Mouse (Mus musculus) lung, embryonic 16.5 days (tissue): ENCODE results near the gene Nif3l1. TPM values are rescaled to one million over a fixed set of nuclear protein-coding genes. Genes with fewer than 3 reads are reported as not detected.

Source experiments
- ATAC-seq: fragments of 200-750 bp; cut with Nextera tagmentation; 2 replicates; pipeline ENCODE4 v1.8.0; 2017; ENCODE audit warnings: low read depth, mild to moderate bottlenecking, moderate library complexity
- H3K27ac ChIP-seq: fragments of 300-500 bp; sonication (generic); 2 replicates; pipeline ENCODE4 v1.5.1; 2014; ENCODE audit warnings: mild to moderate bottlenecking, control low read depth, low read length
- H3K27me3 ChIP-seq: fragments of 300-500 bp; sonication (generic); 2 replicates; pipeline ENCODE4 v1.6.1; 2014; ENCODE audit warnings: low read depth, low read length, mixed read lengths; ENCODE audit not compliant: control insufficient read depth, insufficient read depth
- H3K36me3 ChIP-seq: fragments of 300-500 bp; sonication (generic); 2 replicates; pipeline ENCODE4 v1.6.1; 2014; ENCODE audit warnings: low read length; ENCODE audit not compliant: control insufficient read depth, insufficient read depth
- H3K4me1 ChIP-seq: fragments of 300-500 bp; sonication (generic); replicated peaks from 2 replicates; pipeline ENCODE4 v1.6.1; 2014; ENCODE audit warnings: low read length, mixed read lengths; ENCODE audit not compliant: control insufficient read depth, insufficient read depth
- H3K4me2 ChIP-seq: fragments of 300-500 bp; sonication (generic); 2 replicates; pipeline ENCODE4 v1.6.1; 2014; ENCODE audit warnings: low read depth, low read length, control low read depth
- H3K4me3 ChIP-seq: fragments of 300-500 bp; sonication (generic); 2 replicates; pipeline ENCODE4 v1.5.1; 2014; ENCODE audit warnings: mild to moderate bottlenecking, low read length, control low read depth
- H3K9ac ChIP-seq: fragments of 300-500 bp; sonication (generic); 2 replicates; pipeline ENCODE4 v1.6.1; 2014; ENCODE audit warnings: low read length, control low read depth
- H3K9me3 ChIP-seq: fragments of 300-500 bp; sonication (generic); 2 replicates; pipeline ENCODE4 v1.6.1; 2016; ENCODE audit warnings: low read length; ENCODE audit not compliant: control insufficient read depth
- WGBS: fragments of 180-500 bp; shearing (Covaris S2); extraction: QIAGEN DNeasy Blood & Tissue Kit; methylation state at CpG from one replicate; pipeline ENCODE4 v1.1.7; 2014; 5-methylcytosine and 5-hydroxymethylcytosine counted together
- polyA plus RNA-seq: library from polyadenylated mRNA; unstranded; fragments of >200 nt; fragmentation: Nextera tagmentation; extraction: Ambion mirVana; gene quantifications from 2 replicates; pipeline ENCODE4 v1.2.1, GENCODE M21; 2015

The Nif3l1 gene
- polyA plus RNA-seq, 1 experiment from 2014 or later, result 37.4 TPM

DNA sequence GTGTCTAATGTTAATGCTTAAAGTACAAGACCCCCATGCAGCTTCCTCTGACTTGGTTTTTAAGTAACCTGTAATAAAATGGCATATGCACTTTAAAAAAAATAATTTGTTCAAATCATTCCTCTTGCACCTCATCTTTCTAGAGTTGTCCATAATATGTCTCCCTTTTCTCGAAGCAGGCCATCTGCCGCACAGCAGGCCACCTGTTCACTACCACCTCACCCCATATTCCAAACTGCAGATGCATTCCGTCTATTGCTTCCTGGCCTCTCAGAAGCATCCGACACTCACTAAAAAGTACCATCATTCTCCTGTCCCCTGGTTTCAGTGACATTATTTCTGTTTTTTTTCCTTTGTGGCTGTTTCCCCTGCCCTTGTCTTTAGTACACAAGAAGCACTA is 20.6 kb downstream of the Nif3l1 start:
- WGBS, result 86% methylated on average over 4 of the region's 4 CpGs
- Histone ChIP-seq H3K9me3 (no peaks in the 10 kb centered on the region), H3K27ac (no peak overlapping the region), H3K4me1 (no peaks in the 10 kb centered on the region), H3K4me3 (no peak overlapping the region), H3K27me3 (no peaks in the 10 kb centered on the region), H3K4me2 (no peak overlapping the region), H3K36me3 (peaks cover 31% of the 10 kb centered on the region), H3K9ac (no peak overlapping the region)
- ATAC-seq, result no peak

- 93% methylated on average over 8 of the region's 8 CpGs for WGBS
- no peaks in the 10 kb centered on the region for H3K27me3 ChIP-seq
- H3K4me1 ChIP-seq, result no peaks in the 10 kb centered on the region
- no peak overlapping the region for H3K27ac ChIP-seq
- no peak for ATAC-seq
- no peaks in the 10 kb centered on the region for H3K9me3 ChIP-seq
- no peak overlapping the region for H3K4me2 ChIP-seq
- peaks cover 37% of the 10 kb centered on the region for H3K36me3 ChIP-seq
- no peak overlapping the region for H3K4me3 ChIP-seq
- no peak overlapping the region for H3K9ac ChIP-seq
These were observed 30.7 kb downstream of the Nif3l1 start for GRCm38 (mm10) chr1:58475662-58476061.

DNA sequence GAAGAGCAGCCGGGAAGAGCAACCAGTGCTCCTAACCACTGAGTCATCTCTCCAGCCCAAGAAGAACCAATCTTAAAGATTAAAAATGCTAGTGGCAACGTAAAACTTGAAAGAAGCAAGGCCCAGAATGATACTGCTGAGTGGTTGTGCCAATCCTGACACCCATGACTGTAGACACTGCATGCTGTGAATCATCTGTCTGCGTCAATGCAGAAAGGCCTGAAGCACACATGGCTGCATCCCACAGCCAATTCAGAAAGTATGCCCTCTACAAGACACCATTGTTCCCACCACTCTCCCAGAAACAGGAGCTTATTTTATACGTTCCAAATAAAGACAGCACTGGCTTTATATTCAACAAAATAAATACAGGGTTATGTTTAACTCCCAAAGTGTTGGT is 37.7 kb downstream of the Nif3l1 start:
- H3K4me1 ChIP-seq, result no peaks in the 10 kb centered on the region
- WGBS, result 92% methylated on average over 4 of the region's 4 CpGs
- H3K4me3 ChIP-seq, result no peak overlapping the region
- H3K9me3 ChIP-seq, result no peaks in the 10 kb centered on the region
- H3K27ac ChIP-seq, result no peak overlapping the region
- H3K4me2 ChIP-seq, result no peak overlapping the region
- peaks cover 20% of the 10 kb centered on the region for H3K36me3 ChIP-seq
- H3K9ac ChIP-seq, result no peak overlapping the region
- H3K27me3 ChIP-seq, result no peaks in the 10 kb centered on the region
- ATAC-seq, result no peak

GRCm38 (mm10) chr1:58495603-58496002 is 50.7 kb downstream of the Nif3l1 start:
- Histone ChIP-seq H3K27ac (no peak overlapping the region), H3K4me2 (no peak overlapping the region), H3K27me3 (no peaks in the 10 kb centered on the region), H3K9me3 (no peaks in the 10 kb centered on the region), H3K36me3 (peaks cover 32% of the 10 kb centered on the region), H3K9ac (no peak overlapping the region), H3K4me3 (no peak overlapping the region), H3K4me1 (no peaks in the 10 kb centered on the region)
- 86% methylated on average over 6 of the region's 6 CpGs for WGBS
- ATAC-seq, result no peak

- H3K9me3 ChIP-seq, result no peaks in the 10 kb centered on the region
- no peak overlapping the region for H3K9ac ChIP-seq
- no peak overlapping the region for H3K27ac ChIP-seq
- no peak overlapping the region for H3K4me2 ChIP-seq
- H3K27me3 ChIP-seq, result no peaks in the 10 kb centered on the region
- WGBS, result 88% methylated on average over 4 of the region's 4 CpGs
- H3K36me3 ChIP-seq, result peaks cover 23% of the 10 kb centered on the region
- no peak overlapping the region for H3K4me3 ChIP-seq
- no peak for ATAC-seq
- H3K4me1 ChIP-seq, result no peaks in the 10 kb centered on the region
These were observed 52.7 kb downstream of the Nif3l1 start for GRCm38 (mm10) chr1:58497678-58498077.

- H3K4me1 ChIP-seq, result peaks cover 5% of the 10 kb centered on the region
- H3K27ac ChIP-seq, result no peak overlapping the region
- no peak overlapping the region for H3K9ac ChIP-seq
- no peaks in the 10 kb centered on the region for H3K27me3 ChIP-seq
- H3K9me3 ChIP-seq, result no peaks in the 10 kb centered on the region
- 92% methylated on average over 1 of the region's 1 CpGs for whole genome bisulfite sequencing
- H3K36me3 ChIP-seq, result peaks cover 21% of the 10 kb centered on the region
- H3K4me3 ChIP-seq, result no peak overlapping the region
- ATAC-seq, result no peak
- H3K4me2 ChIP-seq, result no peak overlapping the region
These were observed 53.8 kb downstream of the Nif3l1 start for GRCm38 (mm10) chr1:58498758-58499157.

DNA sequence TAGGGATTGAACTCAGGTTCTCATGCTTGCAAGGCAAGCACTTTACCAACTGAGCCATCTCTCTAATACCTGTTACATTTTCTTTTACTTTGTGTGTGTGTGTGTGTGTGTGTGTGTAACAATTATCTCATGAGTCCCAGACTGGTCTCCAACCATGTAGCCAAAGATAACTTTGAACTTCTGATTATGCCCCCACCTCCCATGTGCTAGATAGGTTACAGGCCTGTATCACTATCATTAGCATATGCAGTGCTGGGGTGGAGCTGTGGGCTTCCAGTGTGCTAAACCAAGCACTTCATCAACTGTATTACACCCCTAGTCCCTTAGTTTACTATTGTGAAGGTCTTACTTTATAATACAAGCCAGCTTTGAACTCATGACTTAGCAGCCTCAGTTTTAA is 58.2 kb downstream of the Nif3l1 start:
- Histone ChIP-seq H3K4me1 (peaks cover 7% of the 10 kb centered on the region), H3K27ac (no peak overlapping the region), H3K36me3 (peaks cover 23% of the 10 kb centered on the region), H3K9ac (no peak overlapping the region), H3K4me3 (no peak overlapping the region), H3K27me3 (no peaks in the 10 kb centered on the region), H3K4me2 (peak overlapping the region; percentile 75), H3K9me3 (peaks cover 15% of the 10 kb centered on the region)
- ATAC-seq, result no peak

- Histone ChIP-seq H3K27me3 (no peaks in the 10 kb centered on the region), H3K4me2 (peak overlapping the region; percentile 75), H3K36me3 (peaks cover 23% of the 10 kb centered on the region), H3K4me1 (peaks cover 7% of the 10 kb centered on the region), H3K9me3 (peaks cover 21% of the 10 kb centered on the region), H3K27ac (no peak overlapping the region; the same call in 1 of the 2 replicates), H3K9ac (peak overlapping the region; percentile 87), H3K4me3 (peak overlapping the region; percentile 81)
- no peak for ATAC-seq
- 16% methylated on average over 9 of the region's 9 CpGs for WGBS
These were observed 58.9 kb downstream of the Nif3l1 start for GRCm38 (mm10) chr1:58503793-58504370.

GRCm38 (mm10) chr1:58504577-58505254 is 59.8 kb downstream of the Nif3l1 start, which contains the start of gene Orc2:
Orc2 (minus strand) TSS chr1:58505109.
- WGBS, result under 1% methylated on average over 59 of the region's 64 CpGs

More at GRCm38 (mm10) chr1:58504577-58505254, 59.8 kb downstream of the Nif3l1 start, which contains the start of gene Orc2:
- H3K36me3 ChIP-seq, result peaks cover 19% of the 10 kb centered on the region
- H3K4me3 ChIP-seq, result peak within 1 kb of the TSS; percentile 81
- peak within 1 kb of the TSS; percentile 75 for H3K4me2 ChIP-seq
- no peaks in the 10 kb centered on the region for H3K27me3 ChIP-seq
- peaks cover 7% of the 10 kb centered on the region for H3K4me1 ChIP-seq
- ATAC-seq, result peak; percentile 100
- H3K27ac ChIP-seq, result peak within 1 kb of the TSS; percentile 71
- H3K9ac ChIP-seq, result peak within 1 kb of the TSS; percentile 87
- peaks cover 21% of the 10 kb centered on the region for H3K9me3 ChIP-seq
